Mouse (Mus musculus): ENCODE results near the gene Chdh. TPM values are rescaled to one million over a fixed set of nuclear protein-coding genes. Genes with fewer than 3 reads are reported as not detected.

Gene Chdh
- total RNA-seq (2021), result 1 to 10 TPM in 1 of 2 experiments, under 1 TPM in 1; 0.43 to 1.3 TPM
- long read RNA-seq, experiment 1, result 0 reads
- long read RNA-seq, experiment 2, partial matches to known transcripts, result 0 of 1 reads
- long read RNA-seq, experiment 2, other reads (novel, unspliced or antisense), result 1 of 1 reads

GRCm38 (mm10) chr14:30008733-30009575 lies at the start of gene Chdh, which contains the start of gene Il17rb:
Gene Chdh, plus strand, starts transcription at chr14:30009023.
Gene Il17rb, minus strand, starts transcription at chr14:30008896.
- DNase-seq (ENCODE audit: low spot score in 2 of 2), result no peak

GRCm38 (mm10) chr14:29967611-29968010 lies 41.2 kb upstream of the Chdh start:
- no peak for DNase-seq (ENCODE audit: low spot score in 2 of 2)

- peak; percentile 92 to 99 for DNase-seq (ENCODE audit: low spot score in 2 of 2)
These were observed 40.6 kb upstream of the Chdh start, which contains the start of gene Selenok for GRCm38 (mm10) chr14:29968075-29968821. Gene Selenok, plus strand, starts transcription at chr14:29968308.

- DNase-seq (ENCODE audit: low spot score in 2 of 2), result no peak
These were observed 37.4 kb upstream of the Chdh start for GRCm38 (mm10) chr14:29971446-29971845.

- DNase-seq (ENCODE audit: low spot score in 2 of 2), result no peak
These were observed 36.8 kb upstream of the Chdh start for GRCm38 (mm10) chr14:29971993-29972392.

GRCm38 (mm10) chr14:29976927-29977326 lies 31.9 kb upstream of the Chdh start:
- DNase-seq (ENCODE audit: low spot score in 2 of 2), result no peak

- peak; percentile 92 to 94 for DNase-seq (ENCODE audit: low spot score in 2 of 2)
These were observed 30.3 kb upstream of the Chdh start, which contains the start of gene Actr8 for GRCm38 (mm10) chr14:29978254-29979204. Gene Actr8, plus strand, starts transcription at chr14:29978337.

GRCm38 (mm10) chr14:29980447-29981205 lies 28.2 kb upstream of the Chdh start:
- DNase-seq (ENCODE audit: low spot score in 2 of 2), result no peak

- no peak for DNase-seq (ENCODE audit: low spot score in 2 of 2)
These were observed 22.7 kb upstream of the Chdh start for GRCm38 (mm10) chr14:29986096-29986495.

GRCm38 (mm10) chr14:29987276-29987675 lies 21.5 kb upstream of the Chdh start:
- DNase-seq (ENCODE audit: low spot score in 2 of 2), result no peak

- DNase-seq (ENCODE audit: low spot score in 2 of 2), result no peak
These were observed 21.1 kb upstream of the Chdh start for GRCm38 (mm10) chr14:29987739-29988138.

- DNase-seq (ENCODE audit: low spot score in 2 of 2), result no peak
These were observed 20.5 kb upstream of the Chdh start for GRCm38 (mm10) chr14:29988337-29988736.

GRCm38 (mm10) chr14:29994976-29995375 lies 13.8 kb upstream of the Chdh start:
- DNase-seq (ENCODE audit: low spot score in 2 of 2), result no peak

- DNase-seq (ENCODE audit: low spot score in 2 of 2), result no peak
These were observed 12.6 kb upstream of the Chdh start for GRCm38 (mm10) chr14:29996000-29996751.

GRCm38 (mm10) chr14:29997345-29997744 lies 11.5 kb upstream of the Chdh start:
- DNase-seq (ENCODE audit: low spot score in 2 of 2), result no peak

GRCm38 (mm10) chr14:29998747-29999474 lies 9.9 kb upstream of the Chdh start:
- no peak for DNase-seq (ENCODE audit: low spot score in 2 of 2)

GRCm38 (mm10) chr14:29999475-29999811 lies 9.4 kb upstream of the Chdh start:
- no peak for DNase-seq (ENCODE audit: low spot score in 2 of 2)

- DNase-seq (ENCODE audit: low spot score in 2 of 2), result peak; percentile 46 to 67
These were observed 1.2 kb downstream of the Chdh start for GRCm38 (mm10) chr14:30009864-30010560.

Data from layer of hippocampus, postnatal 14 days (tissue).